Mouse (Mus musculus) liver, embryonic 14.5 days (tissue): ENCODE measurements around the gene Gm45799. TPM values are rescaled to one million over a fixed set of nuclear protein-coding genes. Genes with fewer than 3 reads are reported as not detected.
A peak's percentile ranks its signal among the peaks of the same experiment; 100 is the strongest.

Experiments
- ATAC-seq: fragments of 200-750 bp; cut with Nextera tagmentation; 2 replicates; pipeline ENCODE4 v1.8.0; 2017; ENCODE audit warnings: moderate number of reproducible peaks, mild to moderate bottlenecking, moderate library complexity; ENCODE audit not compliant: insufficient read depth
- DNase-seq, 3 experiments: peaks; one replicate each; pipeline ENCODE4 v3.0.0-alpha.2; 2012 to 2013; ENCODE audit warnings: low read depth in 3 of 3, low spot score in 3 of 3
- H3K27ac ChIP-seq: fragments of 300-500 bp; sonication (generic); 2 replicates; pipeline ENCODE4 v1.5.1; 2014; ENCODE audit warnings: moderate library complexity, mild to moderate bottlenecking, control low read depth, inconsistent platforms
- H3K27me3 ChIP-seq: fragments of 300-500 bp; sonication (generic); 2 replicates; pipeline ENCODE4 v1.6.1; 2014; ENCODE audit warnings: mild to moderate bottlenecking, low read length, moderate library complexity; ENCODE audit not compliant: control insufficient read depth, insufficient read depth
- H3K36me3 ChIP-seq: fragments of 300-500 bp; sonication (generic); replicated peaks from 2 replicates; pipeline ENCODE4 v1.6.1; 2014; ENCODE audit warnings: low read depth; ENCODE audit not compliant: control insufficient read depth, insufficient read depth
- H3K4me1 ChIP-seq, 2 experiments: fragments of 200-500 bp in 1 of 2; fragments of 300-500 bp in 1 of 2; sonication (generic) in 1 of 2; replicated peaks; 2 replicates each; pipeline ENCODE4 v1.6.1; 2012 to 2014; ENCODE audit warnings: antibody characterized with exemption in 1 of 2, inconsistent platforms in 1 of 2, low read length in 1 of 2; ENCODE audit not compliant: control insufficient read depth in 2 of 2, insufficient read depth in 2 of 2
- H3K4me2 ChIP-seq: fragments of 300-500 bp; sonication (generic); 2 replicates; pipeline ENCODE4 v1.6.1; 2014; ENCODE audit warnings: low read depth, mild to moderate bottlenecking, control low read depth, moderate library complexity
- H3K4me3 ChIP-seq, 2 experiments: fragments of 200-500 bp in 1 of 2; fragments of 300-500 bp in 1 of 2; sonication (generic) in 1 of 2; 2 replicates each; pipeline ENCODE4 v1.5.1; 2012 to 2014; ENCODE audit warnings: low read depth in 2 of 2, low read length in 2 of 2, mild to moderate bottlenecking in 2 of 2, control low read depth in 1 of 2, inconsistent platforms in 1 of 2, moderate library complexity in 1 of 2; ENCODE audit not compliant: insufficient read depth in 1 of 2
- H3K9ac ChIP-seq: fragments of 300-500 bp; sonication (generic); replicated peaks from 2 replicates; pipeline ENCODE4 v1.6.1; 2014; ENCODE audit warnings: mild to moderate bottlenecking, control low read depth, moderate library complexity
- H3K9me3 ChIP-seq: fragments of 300-500 bp; sonication (generic); 2 replicates; pipeline ENCODE4 v1.6.1; 2016; ENCODE audit warnings: low read length, mixed read lengths; ENCODE audit not compliant: control insufficient read depth
- CTCF ChIP-seq: IDR thresholded peaks from 2 replicates; pipeline ENCODE4 v1.5.1; 2016; ENCODE audit warnings: antibody characterized with exemption, low read depth, control low read depth
- EP300 ChIP-seq: IDR thresholded peaks from 2 replicates; pipeline ENCODE4 v1.6.1; 2016; ENCODE audit warnings: antibody characterized with exemption, low read depth
- WGBS: fragments of 180-500 bp; shearing (Covaris S2); extraction: QIAGEN DNeasy Blood & Tissue Kit; methylation state at CpG from one replicate; pipeline ENCODE4 v1.1.7; 2014; ENCODE audit not compliant: insufficient replicate concordance; 5-methylcytosine and 5-hydroxymethylcytosine counted together
- polyA plus RNA-seq, 2 experiments: library from polyadenylated mRNA; depleted of rRNA in 1 of 2; stranded (reverse) in 1 of 2; unstranded in 1 of 2; fragments of >200 nt; fragmentation: Nextera tagmentation in 1 of 2; extraction: Ambion mirVana in 1 of 2; gene quantifications; 2 replicates each; pipeline versions ENCODE4 v1.2.1 to v1.2.3; 2012 to 2014

Gene Gm45799
- polyA plus RNA-seq, 2 experiments = 26.1 to 69.5 TPM

DNA sequence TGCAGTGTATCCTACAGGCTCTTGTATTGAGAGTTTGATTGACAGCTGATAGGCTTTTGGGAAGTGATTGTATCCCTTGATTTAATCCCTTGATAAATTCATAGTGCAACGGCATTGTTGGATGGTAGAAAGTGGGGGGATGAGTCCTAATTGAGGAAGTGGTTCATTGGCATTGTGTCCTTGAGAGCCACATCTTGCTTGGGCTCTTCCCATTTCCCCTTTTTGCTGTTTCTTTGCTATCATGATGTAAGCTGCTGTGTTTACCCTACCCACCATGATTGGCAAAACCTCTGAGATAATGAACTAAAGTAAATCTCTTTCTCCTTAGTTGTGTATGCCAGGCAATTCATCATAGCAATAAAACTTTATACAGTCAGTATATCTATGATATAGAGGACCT lies 50.5 kb downstream of the Gm45799 start:
- Histone ChIP-seq H3K27me3 (no peaks in the 10 kb centered on the region), H3K9me3 (no peaks in the 10 kb centered on the region), H3K27ac (no peak overlapping the region), H3K4me2 (no peak overlapping the region), H3K4me3 (no peak overlapping the region), H3K9ac (no peak overlapping the region), H3K36me3 (no peaks in the 10 kb centered on the region), H3K4me1 (no peaks in the 10 kb centered on the region)
- DNase-seq = no peak
- no peak for TF ChIP-seq CTCF
- no peak for TF ChIP-seq EP300
- WGBS = 9% methylated on average over 1 of the region's 1 CpGs
- ATAC-seq = no peak

DNA sequence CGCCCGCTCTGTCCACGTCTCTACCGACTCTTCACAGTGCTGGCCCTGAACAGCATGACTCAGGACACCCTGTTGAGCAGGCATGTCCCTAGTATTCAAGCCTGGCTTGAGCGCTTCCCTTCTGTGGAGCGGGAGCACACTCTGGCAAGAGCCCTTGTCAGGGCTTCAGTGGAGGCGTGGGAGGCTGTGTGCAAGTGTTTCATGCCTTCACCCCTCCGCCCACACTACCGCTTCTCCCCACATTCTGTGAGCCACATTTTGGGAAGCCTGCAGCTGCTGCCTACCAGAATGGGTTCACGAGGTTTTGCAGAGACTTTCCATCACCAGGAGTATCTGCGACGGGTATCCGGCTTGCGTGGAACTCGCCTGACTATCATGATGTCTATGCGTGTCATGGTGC lies 62.8 kb downstream of the Gm45799 start:
- Histone ChIP-seq H3K27ac (no peak overlapping the region), H3K9ac (no peak overlapping the region), H3K4me2 (no peak overlapping the region), H3K36me3 (no peaks in the 10 kb centered on the region), H3K4me1 (no peaks in the 10 kb centered on the region), H3K27me3 (no peaks in the 10 kb centered on the region), H3K9me3 (no peaks in the 10 kb centered on the region), H3K4me3 (no peak overlapping the region)
- ATAC-seq (no peak), DNase-seq (no peak)
- TF ChIP-seq EP300 (no peak), CTCF (no peak)
- 60% methylated on average over 16 of the region's 16 CpGs for WGBS

DNA sequence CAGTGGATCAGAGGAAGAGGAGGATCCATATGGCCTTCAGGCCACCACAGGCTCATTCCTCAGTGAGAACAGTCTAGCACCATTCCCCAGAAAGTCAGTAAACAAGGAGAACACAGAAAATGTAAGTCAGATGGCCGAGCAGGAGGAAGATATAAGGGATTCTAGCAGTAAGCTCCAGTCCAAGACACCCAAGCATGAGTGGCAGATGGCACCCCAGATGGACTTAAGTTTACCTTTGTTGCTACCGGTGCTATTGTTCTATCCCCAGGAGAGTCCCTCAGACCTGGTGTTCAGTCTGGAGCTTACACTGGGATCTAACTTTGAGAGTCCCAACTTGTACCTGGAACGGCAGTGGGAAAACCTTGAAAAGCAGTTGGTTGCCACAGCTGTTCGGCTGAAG lies 63.5 kb downstream of the Gm45799 start:
- ATAC-seq = no peak
- H3K4me2 ChIP-seq = no peak overlapping the region
- no peaks in the 10 kb centered on the region for H3K27me3 ChIP-seq
- no peak for DNase-seq
- no peak overlapping the region for H3K27ac ChIP-seq
- no peaks in the 10 kb centered on the region for H3K4me1 ChIP-seq
- TF ChIP-seq EP300 = no peak
- TF ChIP-seq CTCF = no peak
- whole genome bisulfite sequencing = 60% methylated on average over 4 of the region's 4 CpGs
- H3K9ac ChIP-seq = no peak overlapping the region
- H3K4me3 ChIP-seq = no peak overlapping the region
- no peaks in the 10 kb centered on the region for H3K36me3 ChIP-seq
- no peaks in the 10 kb centered on the region for H3K9me3 ChIP-seq

DNA sequence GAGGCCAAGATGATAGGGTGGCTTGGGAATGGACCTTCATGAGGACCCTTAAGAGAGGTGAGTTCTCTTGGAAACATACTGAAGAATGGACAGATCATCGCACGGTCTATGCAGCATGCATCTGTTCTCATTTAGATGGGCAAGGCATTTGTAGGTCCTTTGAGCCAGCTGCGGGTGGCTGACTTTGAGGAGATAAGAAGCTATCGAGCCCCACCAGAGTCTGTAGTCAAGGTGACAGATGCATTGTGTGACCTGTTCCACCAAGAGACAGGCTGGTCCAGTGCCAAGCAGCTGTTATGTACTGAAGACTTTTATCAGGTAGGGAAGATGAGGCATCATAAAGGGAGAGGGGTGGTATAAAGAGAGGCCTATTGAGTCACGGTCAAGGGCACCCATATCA lies 68.4 kb downstream of the Gm45799 start:
- DNase-seq = no peak
- H3K36me3 ChIP-seq = no peaks in the 10 kb centered on the region
- ATAC-seq = peak; percentile 78

DNA sequence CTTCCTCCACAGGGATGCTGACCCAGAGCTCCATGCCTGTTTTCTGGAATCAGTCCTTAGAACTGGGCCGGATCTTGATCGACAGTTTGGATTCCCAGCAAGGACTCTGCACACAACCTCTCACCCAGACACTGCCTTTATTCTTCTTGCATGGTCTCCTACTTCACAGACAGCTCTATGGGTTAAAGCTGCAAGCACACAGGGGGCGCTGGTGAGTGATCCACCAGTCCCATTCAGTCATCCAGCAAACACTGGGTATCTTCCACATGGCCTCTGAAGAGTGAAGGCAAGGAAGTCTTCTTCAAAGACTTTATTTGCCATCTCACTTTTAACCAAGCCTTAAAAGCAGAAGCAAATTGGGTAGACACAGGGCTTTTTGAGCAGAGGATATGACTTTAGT lies 75.0 kb downstream of the Gm45799 start:
- no peaks in the 10 kb centered on the region for H3K4me1 ChIP-seq
- DNase-seq (no peak), ATAC-seq (no peak)
- no peaks in the 10 kb centered on the region for H3K27me3 ChIP-seq
- no peaks in the 10 kb centered on the region for H3K9me3 ChIP-seq
- no peak for TF ChIP-seq EP300
- peak; percentile 47 for TF ChIP-seq CTCF
- 52% methylated on average over 3 of the region's 3 CpGs for WGBS
- H3K9ac ChIP-seq = no peak overlapping the region
- no peaks in the 10 kb centered on the region for H3K36me3 ChIP-seq
- H3K4me3 ChIP-seq = no peak overlapping the region
- H3K4me2 ChIP-seq = no peak overlapping the region
- no peak overlapping the region for H3K27ac ChIP-seq

More for the DNA sequence above, 68.4 kb downstream of the Gm45799 start:
- H3K27ac ChIP-seq = no peak overlapping the region
- 55% methylated on average over 5 of the region's 5 CpGs for WGBS
- no peaks in the 10 kb centered on the region for H3K4me1 ChIP-seq
- no peaks in the 10 kb centered on the region for H3K9me3 ChIP-seq
- H3K4me3 ChIP-seq = no peak overlapping the region
- no peak for TF ChIP-seq CTCF
- peak; percentile 32; the same call in 1 of the 2 replicates for TF ChIP-seq EP300
- H3K4me2 ChIP-seq = no peak overlapping the region
- H3K27me3 ChIP-seq = no peaks in the 10 kb centered on the region
- H3K9ac ChIP-seq = no peak overlapping the region

DNA sequence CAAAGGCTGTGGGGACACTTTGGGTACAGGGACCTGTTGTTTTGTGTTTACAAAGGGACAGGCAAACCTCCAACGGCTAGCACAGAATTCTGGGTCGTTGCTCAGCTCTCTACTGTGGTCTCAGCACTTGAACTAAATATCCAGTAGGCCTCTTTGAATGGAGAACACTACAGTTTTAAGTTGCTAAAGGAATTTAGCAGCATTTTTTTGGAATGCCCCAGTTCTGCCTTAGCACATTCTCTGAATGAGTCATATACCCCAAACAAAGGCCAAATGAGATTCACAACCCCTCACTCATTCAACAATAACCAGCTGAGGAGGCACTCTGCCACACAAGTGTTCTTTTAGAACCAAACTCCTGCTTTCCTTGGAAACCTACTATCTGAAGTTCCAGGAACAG lies 81.6 kb downstream of the Gm45799 start:
- Histone ChIP-seq H3K4me2 (no peak overlapping the region), H3K4me3 (no peak overlapping the region), H3K27me3 (no peaks in the 10 kb centered on the region), H3K27ac (no peak overlapping the region), H3K36me3 (no peaks in the 10 kb centered on the region), H3K9me3 (no peaks in the 10 kb centered on the region), H3K4me1 (no peaks in the 10 kb centered on the region), H3K9ac (no peak overlapping the region)
- 45% methylated on average over 2 of the region's 2 CpGs for WGBS
- TF ChIP-seq EP300 (no peak), CTCF (no peak)
- ATAC-seq (no peak), DNase-seq (no peak)
